Mouse (Mus musculus): ENCODE results near the gene Ttyh1. TPM values are rescaled to one million over a fixed set of nuclear protein-coding genes. Genes with fewer than 3 reads are reported as not detected.

Gene Ttyh1
- polyA plus RNA-seq, 1 experiment from 2014 or later = 110 TPM

GRCm38 (mm10) chr7:4098301-4098700 lies 20.9 kb upstream of the Ttyh1 start:
- H3K4me2 ChIP-seq (replicated peaks) = no peak overlapping the region
- H3K9ac ChIP-seq = no peak overlapping the region
- no peaks in the 10 kb centered on the region for H3K4me1 ChIP-seq
- no peaks in the 10 kb centered on the region for H3K36me3 ChIP-seq
- no peak overlapping the region for H3K4me3 ChIP-seq
- H3K27ac ChIP-seq = no peak overlapping the region
- 83% methylated on average over 2 of the region's 2 CpGs for WGBS
- no peaks in the 10 kb centered on the region for H3K27me3 ChIP-seq
- H3K9me3 ChIP-seq (replicated peaks) = no peaks in the 10 kb centered on the region
- ATAC-seq (ENCODE audit: low FRiP score) = no peak

- H3K4me2 ChIP-seq (replicated peaks) = no peak overlapping the region
- no peak overlapping the region for H3K4me3 ChIP-seq
- H3K27ac ChIP-seq = no peak overlapping the region
- 82% methylated on average over 2 of the region's 2 CpGs for whole genome bisulfite sequencing
- no peaks in the 10 kb centered on the region for H3K9me3 ChIP-seq (replicated peaks)
- no peaks in the 10 kb centered on the region for H3K27me3 ChIP-seq
- H3K4me1 ChIP-seq = no peaks in the 10 kb centered on the region
- H3K9ac ChIP-seq = no peak overlapping the region
- H3K36me3 ChIP-seq = no peaks in the 10 kb centered on the region
- no peak for ATAC-seq (ENCODE audit: low FRiP score)
These were observed 20.4 kb upstream of the Ttyh1 start for GRCm38 (mm10) chr7:4098832-4099231.

GRCm38 (mm10) chr7:4101144-4101543 lies 18.1 kb upstream of the Ttyh1 start:
- Histone ChIP-seq H3K27me3 (no peaks in the 10 kb centered on the region), H3K9ac (no peak overlapping the region), H3K36me3 (no peaks in the 10 kb centered on the region), H3K9me3 (replicated peaks) (no peaks in the 10 kb centered on the region), H3K4me1 (no peaks in the 10 kb centered on the region), H3K27ac (no peak overlapping the region), H3K4me2 (replicated peaks) (no peak overlapping the region), H3K4me3 (no peak overlapping the region)
- WGBS = 86% methylated on average over 5 of the region's 5 CpGs
- ATAC-seq (ENCODE audit: low FRiP score) = no peak

GRCm38 (mm10) chr7:4103411-4103810 lies 15.8 kb upstream of the Ttyh1 start:
- no peaks in the 10 kb centered on the region for H3K9me3 ChIP-seq (replicated peaks)
- no peaks in the 10 kb centered on the region for H3K36me3 ChIP-seq
- WGBS = 19% methylated on average over 4 of the region's 4 CpGs
- no peaks in the 10 kb centered on the region for H3K27me3 ChIP-seq
- H3K4me2 ChIP-seq (replicated peaks) = no peak overlapping the region
- ATAC-seq (ENCODE audit: low FRiP score) = no peak
- H3K4me1 ChIP-seq = no peaks in the 10 kb centered on the region
- no peak overlapping the region for H3K4me3 ChIP-seq
- no peak overlapping the region for H3K27ac ChIP-seq
- no peak overlapping the region for H3K9ac ChIP-seq

- peak overlapping the region; percentile 40; the same call in 1 of the 2 replicates for H3K27ac ChIP-seq
- H3K9me3 ChIP-seq (replicated peaks) = no peaks in the 10 kb centered on the region
- H3K4me1 ChIP-seq = no peaks in the 10 kb centered on the region
- H3K27me3 ChIP-seq = no peaks in the 10 kb centered on the region
- H3K36me3 ChIP-seq = no peaks in the 10 kb centered on the region
- H3K4me3 ChIP-seq = no peak overlapping the region
- ATAC-seq (ENCODE audit: low FRiP score) = no peak
- no peak overlapping the region for H3K4me2 ChIP-seq (replicated peaks)
- WGBS = 55% methylated on average over 3 of the region's 3 CpGs
- H3K9ac ChIP-seq = no peak overlapping the region
These were observed 7.4 kb upstream of the Ttyh1 start for GRCm38 (mm10) chr7:4111766-4112165.

GRCm38 (mm10) chr7:4117050-4117814 lies 2.0 kb upstream of the Ttyh1 start:
- no peak for ATAC-seq (ENCODE audit: low FRiP score)
- Histone ChIP-seq H3K9ac (no peak overlapping the region), H3K27ac (no peak overlapping the region), H3K4me2 (replicated peaks) (no peak overlapping the region), H3K4me1 (peaks cover 30% of the 10 kb centered on the region), H3K4me3 (no peak overlapping the region), H3K36me3 (no peaks in the 10 kb centered on the region), H3K9me3 (replicated peaks) (no peaks in the 10 kb centered on the region), H3K27me3 (peaks cover 11% of the 10 kb centered on the region; the same call in 1 of the 2 replicates)
- WGBS = 62% methylated on average over 8 of the region's 8 CpGs

- Histone ChIP-seq H3K4me1 (peaks cover 60% of the 10 kb centered on the region), H3K4me2 (replicated peaks) (peak overlapping the region; percentile 73), H3K27me3 (peaks cover 11% of the 10 kb centered on the region; the same call in 1 of the 2 replicates), H3K9ac (peak overlapping the region; percentile 86), H3K4me3 (peak overlapping the region; percentile 59), H3K27ac (peak overlapping the region; percentile 92), H3K36me3 (no peaks in the 10 kb centered on the region), H3K9me3 (replicated peaks) (no peaks in the 10 kb centered on the region)
- WGBS = 9% methylated on average over 15 of the region's 19 CpGs
- ATAC-seq (ENCODE audit: low FRiP score) = peak; percentile 12
These were observed 1.0 kb downstream of the Ttyh1 start for GRCm38 (mm10) chr7:4119976-4120921.

GRCm38 (mm10) chr7:4122076-4122768 lies 3.0 kb downstream of the Ttyh1 start:
- H3K4me1 ChIP-seq = peaks cover 65% of the 10 kb centered on the region
- peak overlapping the region; percentile 86 for H3K9ac ChIP-seq
- 0 out of 2 replicates have a peak, but pooled peaks cover 8% of the 10 kb centered on the region for H3K36me3 ChIP-seq
- H3K4me2 ChIP-seq (replicated peaks) = peak overlapping the region; percentile 73
- H3K27ac ChIP-seq = peak overlapping the region; percentile 92
- peaks cover 11% of the 10 kb centered on the region; the same call in 1 of the 2 replicates for H3K27me3 ChIP-seq
- no peaks in the 10 kb centered on the region for H3K9me3 ChIP-seq (replicated peaks)
- 42% methylated on average over 11 of the region's 11 CpGs for WGBS
- no peak for ATAC-seq (ENCODE audit: low FRiP score)
- H3K4me3 ChIP-seq = peak overlapping the region; percentile 59

GRCm38 (mm10) chr7:4122783-4123182 lies 3.6 kb downstream of the Ttyh1 start:
- peak overlapping the region; percentile 59 for H3K4me3 ChIP-seq

GRCm38 (mm10) chr7:4123732-4124131 lies 4.5 kb downstream of the Ttyh1 start:
- Histone ChIP-seq H3K9me3 (replicated peaks) (no peaks in the 10 kb centered on the region), H3K4me3 (no peak overlapping the region), H3K4me2 (replicated peaks) (peak overlapping the region; percentile 73), H3K36me3 (peaks cover 17% of the 10 kb centered on the region; the same call in 1 of the 2 replicates), H3K9ac (no peak overlapping the region), H3K27ac (peak overlapping the region; percentile 92), H3K4me1 (peaks cover 63% of the 10 kb centered on the region), H3K27me3 (peaks cover 8% of the 10 kb centered on the region; the same call in 1 of the 2 replicates)
- WGBS = 23% methylated on average over 1 of the region's 1 CpGs
- peak; percentile 83 for ATAC-seq (ENCODE audit: low FRiP score)

More at GRCm38 (mm10) chr7:4122783-4123182, 3.6 kb downstream of the Ttyh1 start:
- Histone ChIP-seq H3K4me2 (replicated peaks) (peak overlapping the region; percentile 73), H3K36me3 (peaks cover 11% of the 10 kb centered on the region; the same call in 1 of the 2 replicates), H3K9me3 (replicated peaks) (no peaks in the 10 kb centered on the region), H3K27ac (peak overlapping the region; percentile 92), H3K9ac (peak overlapping the region; percentile 86; the same call in 1 of the 2 replicates), H3K27me3 (peaks cover 11% of the 10 kb centered on the region; the same call in 1 of the 2 replicates), H3K4me1 (peaks cover 65% of the 10 kb centered on the region)
- WGBS = 78% methylated on average over 10 of the region's 10 CpGs
- ATAC-seq (ENCODE audit: low FRiP score) = no peak

GRCm38 (mm10) chr7:4124315-4124759 lies 5.1 kb downstream of the Ttyh1 start:
- peaks cover 17% of the 10 kb centered on the region; the same call in 1 of the 2 replicates for H3K36me3 ChIP-seq
- peaks cover 57% of the 10 kb centered on the region for H3K4me1 ChIP-seq
- WGBS = 2% methylated on average over 10 of the region's 10 CpGs
- H3K27ac ChIP-seq = peak overlapping the region; percentile 92
- ATAC-seq (ENCODE audit: low FRiP score) = peak; percentile 84
- peak overlapping the region; percentile 47; the same call in 1 of the 2 replicates for H3K9ac ChIP-seq
- H3K27me3 ChIP-seq = 0 out of 2 replicates have a peak, but pooled peaks cover 4% of the 10 kb centered on the region
- peak overlapping the region; percentile 23 for H3K4me3 ChIP-seq
- H3K9me3 ChIP-seq (replicated peaks) = no peaks in the 10 kb centered on the region
- H3K4me2 ChIP-seq (replicated peaks) = peak overlapping the region; percentile 73
